Mouse (Mus musculus) gonadal fat pad, adult 2 months (tissue): ENCODE measurements around the gene Dph2. TPM values are rescaled to one million over a fixed set of nuclear protein-coding genes. Genes with fewer than 3 reads are reported as not detected.

Experiments
- polyA plus RNA-seq: library from polyadenylated mRNA; depleted of rRNA; stranded (reverse); fragments of >200 nt; gene quantifications from 2 replicates; pipeline ENCODE4 v1.2.3, GENCODE M21; 2012; rRNA removed

The Dph2 gene
- polyA plus RNA-seq, 1 experiment, result 11.4 TPM

Other genes starting within 250 kb of the Dph2 start
- gene Dmap1, start 209.8 kb downstream of the Dph2 start, polyA plus RNA-seq, result 16.6 and 20.2 TPM in 2 replicates
- gene Gm12845, start 167.6 kb downstream of the Dph2 start, polyA plus RNA-seq, result not detected in 2 replicates
- gene Klf17, start 126.4 kb downstream of the Dph2 start, polyA plus RNA-seq, result not detected in 2 replicates
- gene Slc6a9, start 57.5 kb downstream of the Dph2 start, polyA plus RNA-seq, result 45.1 and 50.9 TPM in 2 replicates
- 3.3 and 3.5 TPM in 2 replicates for gene Ccdc24, start 19.5 kb downstream of the Dph2 start, polyA plus RNA-seq
- 13.1 and 18.1 TPM in 2 replicates for gene B4galt2, start 8.5 kb downstream of the Dph2 start, polyA plus RNA-seq
- gene Atp6v0b, start 4.7 kb downstream of the Dph2 start, polyA plus RNA-seq, result 345 and 427 TPM in 2 replicates
- 49.3 and 58.7 TPM in 2 replicates for gene Ipo13, start 23.0 kb upstream of the Dph2 start, polyA plus RNA-seq
- gene Artn, start 37.7 kb upstream of the Dph2 start, polyA plus RNA-seq, result 3.2 and 4.4 TPM in 2 replicates
- gene St3gal3, start 242.9 kb upstream of the Dph2 start, polyA plus RNA-seq, result 51.8 and 59.3 TPM in 2 replicates